Mouse (Mus musculus): ENCODE measurements around the gene Exoc4. TPM values are rescaled to one million over a fixed set of nuclear protein-coding genes. Genes with fewer than 3 reads are reported as not detected.

The Exoc4 gene
- polyA plus RNA-seq, 1 experiment, result 3.3 TPM

GRCm38 (mm10) chr6:33804775-33805174, 555.9 kb downstream of the Exoc4 start:
- TF ChIP-seq POLR2A (IDR thresholded peaks at IDR 0.05; ENCODE audit: low read depth, low read length) (no peak), CTCF (IDR thresholded peaks at IDR 0.05; ENCODE audit: extremely low read depth, insufficient read length, insufficient replicate concordance, low read depth, low read length) (no peak)
- no peaks in the 10 kb centered on the region for H3K27me3 ChIP-seq (ENCODE audit: control insufficient read depth, insufficient read depth, low read length)

GRCm38 (mm10) chr6:33806072-33806782, 557.3 kb downstream of the Exoc4 start:
- TF ChIP-seq CTCF (IDR thresholded peaks at IDR 0.05; ENCODE audit: extremely low read depth, insufficient read length, insufficient replicate concordance, low read depth, low read length) (no peak), POLR2A (IDR thresholded peaks at IDR 0.05; ENCODE audit: low read depth, low read length) (no peak)
- no peaks in the 10 kb centered on the region for H3K36me3 ChIP-seq (ENCODE audit: control insufficient read depth, insufficient read depth, low read length)
- H3K4me1 ChIP-seq (ENCODE audit: control insufficient read depth, insufficient read depth, insufficient read length, low read length), result no peaks in the 10 kb centered on the region
- 54% methylated on average over 3 of the region's 3 CpGs for WGBS
- H3K27me3 ChIP-seq (ENCODE audit: control insufficient read depth, insufficient read depth, low read length), result no peaks in the 10 kb centered on the region
- no peak overlapping the region for H3K27ac ChIP-seq (ENCODE audit: insufficient read depth, low read depth, low read length)
- no peak overlapping the region for H3K4me3 ChIP-seq (ENCODE audit: low read depth, low read length)

More at GRCm38 (mm10) chr6:33804775-33805174, 555.9 kb downstream of the Exoc4 start:
- Histone ChIP-seq H3K36me3 (ENCODE audit: control insufficient read depth, insufficient read depth, low read length) (no peaks in the 10 kb centered on the region), H3K4me1 (ENCODE audit: control insufficient read depth, insufficient read depth, insufficient read length, low read length) (no peaks in the 10 kb centered on the region), H3K4me3 (ENCODE audit: low read depth, low read length) (no peak overlapping the region), H3K27ac (ENCODE audit: insufficient read depth, low read depth, low read length) (no peak overlapping the region)
- 71% methylated on average over 2 of the region's 2 CpGs for WGBS

GRCm38 (mm10) chr6:33814386-33814785, 565.5 kb downstream of the Exoc4 start:
- Histone ChIP-seq H3K36me3 (ENCODE audit: control insufficient read depth, insufficient read depth, low read length) (no peaks in the 10 kb centered on the region), H3K4me1 (ENCODE audit: control insufficient read depth, insufficient read depth, insufficient read length, low read length) (no peaks in the 10 kb centered on the region), H3K4me3 (ENCODE audit: low read depth, low read length) (no peak overlapping the region), H3K27me3 (ENCODE audit: control insufficient read depth, insufficient read depth, low read length) (no peaks in the 10 kb centered on the region), H3K27ac (ENCODE audit: insufficient read depth, low read depth, low read length) (no peak overlapping the region)
- 67% methylated on average over 2 of the region's 2 CpGs for WGBS
- TF ChIP-seq CTCF (IDR thresholded peaks at IDR 0.05; ENCODE audit: extremely low read depth, insufficient read length, insufficient replicate concordance, low read depth, low read length) (no peak), POLR2A (IDR thresholded peaks at IDR 0.05; ENCODE audit: low read depth, low read length) (no peak)

- Histone ChIP-seq H3K4me1 (ENCODE audit: control insufficient read depth, insufficient read depth, insufficient read length, low read length) (0 out of 2 replicates have a peak, but pooled peaks cover 2% of the 10 kb centered on the region), H3K27ac (ENCODE audit: insufficient read depth, low read depth, low read length) (no peak overlapping the region), H3K4me3 (ENCODE audit: low read depth, low read length) (no peak overlapping the region), H3K36me3 (ENCODE audit: control insufficient read depth, insufficient read depth, low read length) (no peaks in the 10 kb centered on the region), H3K27me3 (ENCODE audit: control insufficient read depth, insufficient read depth, low read length) (no peaks in the 10 kb centered on the region)
- TF ChIP-seq POLR2A (IDR thresholded peaks at IDR 0.05; ENCODE audit: low read depth, low read length) (no peak), CTCF (IDR thresholded peaks at IDR 0.05; ENCODE audit: extremely low read depth, insufficient read length, insufficient replicate concordance, low read depth, low read length) (no peak)
- WGBS, result 92% methylated on average over 2 of the region's 2 CpGs
These were observed 574.3 kb downstream of the Exoc4 start for GRCm38 (mm10) chr6:33823171-33823570.

- H3K4me3 ChIP-seq (ENCODE audit: low read depth, low read length), result no peak overlapping the region
- TF ChIP-seq CTCF (IDR thresholded peaks at IDR 0.05; ENCODE audit: extremely low read depth, insufficient read length, insufficient replicate concordance, low read depth, low read length) (no peak), POLR2A (IDR thresholded peaks at IDR 0.05; ENCODE audit: low read depth, low read length) (no peak)
- WGBS, result 57% methylated on average over 6 of the region's 6 CpGs
- no peaks in the 10 kb centered on the region for H3K27me3 ChIP-seq (ENCODE audit: control insufficient read depth, insufficient read depth, low read length)
- 0 out of 2 replicates have a peak overlapping the region, but pooled peaks have one; percentile 34 for H3K27ac ChIP-seq (ENCODE audit: insufficient read depth, low read depth, low read length)
- H3K4me1 ChIP-seq (ENCODE audit: control insufficient read depth, insufficient read depth, insufficient read length, low read length), result 0 out of 2 replicates have a peak, but pooled peaks cover 2% of the 10 kb centered on the region
- H3K36me3 ChIP-seq (ENCODE audit: control insufficient read depth, insufficient read depth, low read length), result no peaks in the 10 kb centered on the region
These were observed 575.0 kb downstream of the Exoc4 start for GRCm38 (mm10) chr6:33823777-33824302.

- H3K4me1 ChIP-seq (ENCODE audit: control insufficient read depth, insufficient read depth, insufficient read length, low read length), result 0 out of 2 replicates have a peak, but pooled peaks cover 2% of the 10 kb centered on the region
- H3K4me3 ChIP-seq (ENCODE audit: low read depth, low read length), result no peak overlapping the region
- 95% methylated on average over 6 of the region's 6 CpGs for WGBS
- no peak overlapping the region for H3K27ac ChIP-seq (ENCODE audit: insufficient read depth, low read depth, low read length)
- no peaks in the 10 kb centered on the region for H3K27me3 ChIP-seq (ENCODE audit: control insufficient read depth, insufficient read depth, low read length)
- no peak for TF ChIP-seq POLR2A (IDR thresholded peaks at IDR 0.05; ENCODE audit: low read depth, low read length)
- no peak for TF ChIP-seq CTCF (IDR thresholded peaks at IDR 0.05; ENCODE audit: extremely low read depth, insufficient read length, insufficient replicate concordance, low read depth, low read length)
- H3K36me3 ChIP-seq (ENCODE audit: control insufficient read depth, insufficient read depth, low read length), result no peaks in the 10 kb centered on the region
These were observed 579.6 kb downstream of the Exoc4 start for GRCm38 (mm10) chr6:33828499-33828898.

- no peaks in the 10 kb centered on the region for H3K4me1 ChIP-seq (ENCODE audit: control insufficient read depth, insufficient read depth, insufficient read length, low read length)
These were observed 580.4 kb downstream of the Exoc4 start for GRCm38 (mm10) chr6:33829261-33829660.

More at GRCm38 (mm10) chr6:33829261-33829660, 580.4 kb downstream of the Exoc4 start:
- Histone ChIP-seq H3K27ac (ENCODE audit: insufficient read depth, low read depth, low read length) (no peak overlapping the region), H3K36me3 (ENCODE audit: control insufficient read depth, insufficient read depth, low read length) (no peaks in the 10 kb centered on the region), H3K27me3 (ENCODE audit: control insufficient read depth, insufficient read depth, low read length) (no peaks in the 10 kb centered on the region), H3K4me3 (ENCODE audit: low read depth, low read length) (no peak overlapping the region)
- TF ChIP-seq POLR2A (IDR thresholded peaks at IDR 0.05; ENCODE audit: low read depth, low read length), result no peak
- no peak for TF ChIP-seq CTCF (IDR thresholded peaks at IDR 0.05; ENCODE audit: extremely low read depth, insufficient read length, insufficient replicate concordance, low read depth, low read length)
- 95% methylated on average over 4 of the region's 4 CpGs for WGBS

All from small intestine, adult 2 months (tissue).